Mouse (Mus musculus): ENCODE measurements around the gene Ccnc.
"Not testable (repeated sequence)": the region's sequence is repeated elsewhere in the genome, so short reads cannot be mapped to it uniquely, and the experiment has no call there.

The Ccnc gene

DNA sequence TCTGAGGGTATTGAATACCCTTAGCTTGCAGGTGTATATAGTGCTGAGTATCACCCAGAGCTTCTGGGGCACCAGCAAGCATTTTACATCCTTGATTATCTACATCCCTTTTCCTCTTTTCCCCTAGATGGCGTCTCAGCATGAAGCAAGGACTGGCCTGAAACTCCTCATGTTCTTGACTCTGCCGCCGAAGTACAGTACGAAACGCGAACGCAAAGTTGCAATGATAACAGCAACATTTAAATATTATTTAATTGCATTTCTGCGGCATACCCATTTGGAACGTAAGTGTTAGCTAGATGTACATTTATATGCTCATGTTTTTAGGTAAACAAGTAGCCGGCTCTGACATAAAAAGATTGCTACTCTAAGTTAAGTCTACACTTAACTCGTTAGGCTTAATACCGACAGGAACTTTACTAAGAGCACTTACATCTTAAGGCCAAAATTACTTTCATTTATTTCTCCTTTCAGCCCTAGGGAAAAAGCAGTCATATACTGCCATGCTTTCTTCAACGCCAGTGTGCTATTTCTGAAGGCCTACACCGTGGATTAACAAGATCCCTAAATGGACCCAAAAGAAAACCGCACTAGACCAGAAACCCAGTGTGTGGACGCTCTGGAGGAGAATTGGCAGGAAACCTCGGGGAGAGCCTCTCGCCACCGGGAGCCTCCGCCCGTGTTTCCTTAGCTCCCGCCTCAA, 438 bp upstream of the Ccnc start:
- DNase-seq, result peak; percentile 42

DNA sequence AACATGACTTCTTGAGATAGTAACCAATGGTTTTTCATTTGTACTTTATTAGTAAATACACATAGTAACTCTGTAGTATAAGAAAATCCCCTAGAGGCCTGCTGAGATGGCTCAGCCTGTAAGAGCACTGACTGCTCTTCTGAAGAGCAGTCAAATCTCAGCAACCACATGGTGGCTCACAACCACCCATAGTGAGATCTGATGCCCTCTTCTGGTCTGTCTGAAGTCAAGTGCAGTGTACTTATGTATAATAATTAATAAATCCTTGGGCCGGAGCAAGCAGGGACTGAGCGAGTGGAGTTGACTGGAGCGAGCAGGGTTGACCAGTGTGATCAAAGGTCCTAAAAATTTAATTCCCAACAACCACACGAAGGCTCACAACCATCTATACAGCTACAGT, 11.7 kb downstream of the Ccnc start:
- no peak for DNase-seq

- not testable (repeated sequence) for DNase-seq
Measured at GRCm38 (mm10) chr4:21744142-21744541, 16.6 kb downstream of the Ccnc start.

GRCm38 (mm10) chr4:21745723-21746122, 18.2 kb downstream of the Ccnc start:
- no peak for DNase-seq

GRCm38 (mm10) chr4:21755123-21755789, 27.8 kb downstream of the Ccnc start:
- no peak for DNase-seq

DNA sequence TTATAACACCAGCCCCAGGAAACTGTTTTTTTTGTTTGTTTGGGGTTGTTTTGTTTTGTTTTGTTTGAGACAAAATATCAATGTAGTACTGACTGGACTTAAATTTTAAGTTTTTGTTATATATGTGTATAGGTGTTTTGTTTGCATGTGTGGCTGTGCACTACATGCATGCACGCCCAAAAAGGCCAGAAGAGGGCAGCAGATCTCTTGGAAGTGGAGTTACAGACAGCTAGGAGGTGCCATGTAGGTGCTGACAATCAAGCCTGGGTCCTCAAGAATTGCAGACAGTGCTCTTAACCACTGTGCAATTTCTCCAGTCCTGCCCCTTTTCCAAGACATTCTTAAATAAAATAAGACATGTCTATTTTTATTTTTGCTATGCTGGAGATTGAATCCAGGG, 31.4 kb downstream of the Ccnc start:
- DNase-seq, result peak; percentile 9

- peak; percentile 12 for DNase-seq
Measured at GRCm38 (mm10) chr4:21761416-21762160, 34.1 kb downstream of the Ccnc start.

- no peak for DNase-seq
Measured at GRCm38 (mm10) chr4:21763827-21764226, 36.3 kb downstream of the Ccnc start.

GRCm38 (mm10) chr4:21766171-21766862, 38.8 kb downstream of the Ccnc start:
- DNase-seq, result no peak

DNA sequence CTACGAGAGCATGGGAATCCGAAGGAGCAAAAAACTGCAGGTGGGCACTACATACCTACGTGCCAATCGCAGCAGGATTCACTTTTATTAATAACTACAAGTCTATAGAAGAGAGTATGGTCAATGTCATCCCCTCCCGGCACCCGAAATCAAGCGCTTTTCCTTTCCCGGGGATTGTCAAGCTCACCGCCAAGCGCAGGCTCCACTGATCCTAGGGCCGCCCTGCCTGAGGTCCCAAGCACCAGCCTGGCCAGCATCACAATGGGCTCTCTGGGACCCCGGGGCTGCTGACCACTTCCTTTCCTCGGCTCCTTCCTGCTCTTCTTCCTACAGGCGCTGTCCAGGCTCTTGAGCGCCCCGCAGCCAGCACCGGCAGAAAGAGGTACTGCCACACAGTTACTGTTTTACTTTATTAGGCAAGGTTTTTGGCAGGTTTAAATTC, 39.4 kb downstream of the Ccnc start, which contains the start of the genes Usp45 and Tstd3:
Gene Usp45, plus strand, starts transcription at position 294 of the 442 bp plus-strand sequence.
Gene Tstd3, minus strand, starts transcription at position 350 of the 442 bp plus-strand sequence.
- DNase-seq, result peak; percentile 89

DNA sequence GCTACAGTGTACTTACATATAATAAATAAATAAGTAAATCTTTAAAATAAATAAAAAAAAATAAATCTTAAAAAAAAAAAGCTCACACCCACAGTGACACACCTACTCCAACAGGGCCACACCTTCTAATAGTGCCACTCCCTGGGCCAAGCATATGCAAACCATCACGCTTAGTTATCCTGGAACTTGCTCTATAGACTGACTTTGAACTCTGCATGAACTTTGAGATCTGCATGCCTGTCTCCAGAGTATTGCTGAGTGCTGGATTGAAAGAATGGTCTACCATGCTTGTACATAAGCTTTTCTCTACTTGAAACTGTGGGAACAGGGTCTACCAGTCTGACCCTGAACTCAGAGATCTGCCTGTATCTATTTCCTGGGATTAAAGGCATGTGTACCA, 43.6 kb downstream of the Ccnc start:
- DNase-seq, result no peak

GRCm38 (mm10) chr4:21772306-21772705, 44.8 kb downstream of the Ccnc start:
- DNase-seq, result no peak

DNA sequence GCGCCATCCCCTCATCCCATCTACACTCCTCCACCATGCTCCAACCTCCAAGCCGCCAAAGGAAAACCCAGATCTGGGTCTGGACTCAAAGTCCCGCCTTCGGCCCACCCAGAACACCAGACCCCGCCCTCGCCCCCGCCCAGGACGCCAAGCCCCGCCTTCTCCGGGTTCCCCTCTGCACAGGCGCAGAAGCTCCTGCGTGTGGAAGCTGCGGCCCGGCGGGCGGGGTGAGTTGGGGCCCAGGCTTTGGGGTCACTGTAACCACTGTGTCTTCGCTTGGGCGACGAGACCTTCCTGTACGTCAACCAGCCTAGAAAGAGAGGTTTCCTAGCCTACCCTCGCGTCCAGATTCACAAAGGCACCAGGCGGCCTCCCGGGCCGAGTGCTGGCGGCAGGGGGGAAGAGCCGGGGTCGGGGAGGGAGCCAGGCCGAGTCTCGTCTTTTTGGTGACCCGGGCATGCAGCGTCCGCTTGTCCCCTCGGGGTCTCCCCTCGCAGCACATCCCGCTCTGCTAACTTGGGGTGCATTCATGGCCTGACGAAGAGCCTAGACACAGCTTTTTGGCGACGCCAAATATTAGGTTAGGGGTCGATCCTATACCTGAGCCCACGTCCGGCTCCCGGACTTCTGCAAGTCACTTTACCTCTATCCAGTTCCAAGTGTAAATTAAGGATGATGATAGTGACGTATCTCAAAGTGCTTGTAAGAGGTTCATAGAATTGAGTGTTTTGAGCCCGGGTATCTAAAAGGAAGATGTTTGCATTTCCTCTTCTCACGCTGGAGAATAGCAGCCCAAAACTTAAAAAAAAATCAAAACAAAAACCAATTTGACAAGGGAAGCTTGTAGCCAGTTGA, 48.8 kb downstream of the Ccnc start:
- peak; percentile 97 for DNase-seq

GRCm38 (mm10) chr4:21776946-21777265, 49.4 kb downstream of the Ccnc start:
- no peak for DNase-seq

- DNase-seq, result peak; percentile 9
Measured at GRCm38 (mm10) chr4:21780816-21781726, 53.6 kb downstream of the Ccnc start.

DNA sequence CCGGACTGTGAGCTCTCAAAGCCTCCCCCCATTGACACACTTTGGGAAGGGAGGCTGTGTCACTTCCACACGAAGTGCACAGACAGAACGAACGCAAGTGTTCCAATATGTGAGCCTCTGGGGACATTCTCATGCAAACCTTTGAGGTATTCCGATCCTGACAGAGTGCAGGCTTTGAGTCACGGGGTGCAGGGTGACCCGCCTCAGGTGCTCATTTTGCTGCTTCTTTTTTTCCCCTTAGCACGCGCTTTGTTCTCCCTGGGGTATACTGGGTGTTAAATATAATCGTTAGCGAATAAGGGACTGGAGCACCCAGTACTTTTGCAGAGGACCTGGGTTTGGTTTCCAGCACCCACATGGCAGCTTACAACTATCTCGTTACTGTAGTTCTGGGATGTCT, 58.8 kb downstream of the Ccnc start:
- DNase-seq, result no peak

- no peak for DNase-seq
Measured at GRCm38 (mm10) chr4:21788903-21789302, 61.4 kb downstream of the Ccnc start.

GRCm38 (mm10) chr4:21789836-21790235, 62.3 kb downstream of the Ccnc start:
- DNase-seq, result no peak

- no peak for DNase-seq
Measured at GRCm38 (mm10) chr4:21793631-21794030, 66.1 kb downstream of the Ccnc start.

- no peak for DNase-seq
Measured at GRCm38 (mm10) chr4:21801013-21801412, 73.5 kb downstream of the Ccnc start.

DNA sequence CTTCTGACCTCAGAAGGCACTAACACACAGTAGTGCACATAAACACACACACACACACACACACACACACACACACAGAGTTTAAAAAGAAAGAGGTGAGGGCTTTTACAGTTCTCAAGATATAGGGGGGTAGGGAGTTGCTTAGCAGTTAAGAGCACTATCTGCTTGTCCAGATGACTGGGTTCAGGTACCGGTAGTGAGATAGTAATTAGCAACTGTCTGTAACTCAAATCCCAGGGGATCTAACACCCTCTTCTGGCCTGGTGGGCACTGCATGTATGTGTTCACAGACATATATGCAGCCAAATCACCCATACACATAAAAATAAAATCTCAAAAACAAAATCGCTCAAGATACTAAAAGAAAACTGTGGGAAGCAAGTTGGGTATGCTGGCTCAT, 74.1 kb downstream of the Ccnc start:
- DNase-seq, result no peak

Measured in kidney, postnatal 10 days (tissue).